Mouse (Mus musculus) CD4-positive, CD25-positive, alpha-beta regulatory T cell, adult 4 months (primary cell): ENCODE results near the gene Slc27a5. TPM values are rescaled to one million over a fixed set of nuclear protein-coding genes. Genes with fewer than 3 reads are reported as not detected.
A peak's percentile ranks its signal among the peaks of the same experiment; 100 is the strongest.

Experiments used
- ATAC-seq: one replicate; pipeline ENCODE4 v1.8.0; 2017
- polyA plus RNA-seq, 2 experiments: library from polyadenylated mRNA; unstranded; fragments of 100-300 nt; shearing (Covaris generic); gene quantifications; one replicate each; pipeline ENCODE4 v1.2.1; 2017

Gene Slc27a5
- polyA plus RNA-seq, 2 experiments from 2014 or later = 0.54 TPM; not detected in 1

DNA sequence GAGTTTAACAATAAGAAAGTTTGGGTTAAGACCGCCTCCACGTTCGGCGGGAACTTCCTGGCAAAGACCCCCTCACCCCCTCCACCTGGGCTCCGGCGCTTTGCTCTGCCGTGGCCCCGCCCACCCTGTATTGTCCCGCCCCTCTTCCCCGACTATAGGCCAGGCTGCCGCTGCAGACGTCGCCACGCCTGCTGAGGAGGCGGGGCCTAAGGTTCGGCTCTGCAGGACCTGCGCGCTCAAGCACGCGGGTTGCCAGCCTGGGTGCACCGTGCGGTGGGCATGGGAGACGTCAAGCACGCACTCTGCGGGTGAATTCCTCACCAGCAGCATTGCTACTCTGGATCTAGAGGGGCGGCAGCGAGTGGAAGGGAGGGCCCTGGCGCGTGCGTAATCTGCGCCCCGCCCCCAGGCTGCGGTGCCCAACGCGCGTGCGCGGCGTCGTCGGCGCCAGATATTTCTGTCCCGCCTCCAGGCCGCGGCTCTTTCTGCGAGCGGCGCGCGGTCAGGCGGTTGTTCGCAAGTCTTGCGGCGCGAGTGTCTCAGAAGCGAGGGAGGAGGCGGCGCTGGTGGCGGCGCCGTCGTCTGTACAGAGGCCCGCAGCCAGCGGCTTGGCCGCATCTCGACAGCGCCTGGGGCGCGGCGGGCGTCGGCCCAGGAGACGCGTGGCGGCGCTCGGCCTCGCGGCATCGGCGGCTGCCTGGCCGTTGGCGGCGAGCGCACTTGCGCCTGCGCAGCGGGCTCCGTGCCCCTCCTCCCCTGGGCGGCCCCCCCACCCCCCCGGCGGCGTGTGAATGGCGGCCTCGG is 26.1 kb upstream of the Slc27a5 start:
- peak; percentile 80 for ATAC-seq

DNA sequence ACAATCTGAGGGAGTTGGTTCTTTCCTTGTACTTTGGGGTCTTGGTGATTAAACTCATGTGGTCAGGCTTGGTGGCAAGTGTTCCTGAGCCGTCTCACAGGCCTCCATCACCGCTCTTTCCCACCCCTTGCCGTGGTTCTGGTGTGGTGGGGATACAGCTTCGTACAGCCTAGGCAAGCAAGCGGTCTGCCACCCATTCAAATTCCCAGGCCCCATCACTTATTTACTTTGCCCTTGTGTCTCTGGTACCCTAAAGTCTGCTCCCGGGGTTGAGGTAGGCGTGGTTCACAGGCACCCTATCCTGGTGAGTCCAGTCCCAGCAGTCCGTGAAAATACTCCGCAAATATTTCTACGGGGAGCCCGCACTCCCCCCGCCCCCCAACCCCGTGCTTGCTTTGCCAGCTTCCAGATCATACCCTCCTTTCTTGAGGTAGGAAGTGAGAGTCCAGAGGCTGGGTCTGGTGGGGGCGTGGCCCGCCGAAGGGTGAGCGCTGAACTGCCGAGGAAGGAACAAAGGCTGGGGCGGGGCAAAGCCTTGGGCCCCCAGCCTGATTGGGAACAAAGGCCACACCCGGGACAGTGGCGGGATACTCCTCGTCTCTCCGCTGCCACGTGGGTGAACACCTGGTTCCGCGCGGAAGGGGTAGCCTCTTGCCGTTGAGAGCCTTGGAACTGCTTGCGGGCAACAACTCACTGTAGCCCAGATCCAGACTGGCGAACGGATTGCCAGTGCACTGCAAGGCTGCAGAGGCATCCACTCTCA is 25.0 kb upstream of the Slc27a5 start:
- peak; percentile 25 for ATAC-seq

- ATAC-seq = no peak
These were observed 17.2 kb upstream of the Slc27a5 start for GRCm38 (mm10) chr7:13015217-13015616.

- ATAC-seq = no peak
These were observed 16.4 kb upstream of the Slc27a5 start for GRCm38 (mm10) chr7:13014275-13014839.

- ATAC-seq = no peak
These were observed 15.7 kb upstream of the Slc27a5 start for GRCm38 (mm10) chr7:13013671-13014070.

- no peak for ATAC-seq
These were observed 12.3 kb upstream of the Slc27a5 start, which contains the start of gene Zbtb45 for GRCm38 (mm10) chr7:13010005-13010908. Zbtb45 (minus strand) TSS chr7:13010034.

DNA sequence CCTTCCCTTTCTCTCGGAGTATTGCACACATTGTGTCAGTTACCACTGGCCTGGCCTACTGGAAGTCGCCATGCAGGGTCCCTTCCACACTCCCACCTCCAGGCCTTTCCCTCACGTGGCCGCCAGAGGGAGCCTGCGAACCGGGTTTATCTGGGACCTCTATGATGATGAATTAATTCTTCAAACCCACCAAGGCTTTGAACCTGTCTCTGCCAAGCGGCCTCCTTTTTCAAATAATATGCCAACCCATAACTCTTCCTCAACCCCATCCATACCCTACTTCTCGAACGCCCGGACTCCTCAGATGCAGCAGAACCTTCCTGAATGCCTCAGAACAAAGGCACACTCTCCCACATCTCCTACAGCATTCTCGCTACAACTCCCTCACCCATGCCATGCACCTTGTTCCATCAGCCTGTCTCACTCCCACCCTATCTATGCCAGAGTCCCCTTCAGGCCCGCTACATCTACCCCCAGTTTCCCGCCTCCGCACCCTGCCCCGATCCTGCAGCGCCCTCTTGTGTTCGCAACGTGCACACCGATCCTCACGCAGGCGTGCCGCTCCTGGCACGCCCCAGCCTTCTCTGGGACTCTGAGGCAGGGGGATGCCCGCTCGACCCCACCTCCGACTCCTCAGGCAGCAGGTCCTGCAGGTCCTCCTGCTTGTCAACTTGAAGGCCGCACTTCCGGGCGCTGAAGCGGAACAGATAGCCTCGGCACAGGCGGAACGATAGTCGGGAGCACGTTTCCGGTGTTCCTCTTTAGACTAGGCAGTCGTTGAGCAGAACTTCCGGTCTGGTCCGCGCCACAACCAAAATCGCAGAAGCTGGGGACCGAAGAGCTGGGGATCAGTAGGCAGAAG is 11.4 kb upstream of the Slc27a5 start:
- peak; percentile 87 for ATAC-seq

- no peak for ATAC-seq
These were observed 9.5 kb upstream of the Slc27a5 start for GRCm38 (mm10) chr7:13007341-13008092.

DNA sequence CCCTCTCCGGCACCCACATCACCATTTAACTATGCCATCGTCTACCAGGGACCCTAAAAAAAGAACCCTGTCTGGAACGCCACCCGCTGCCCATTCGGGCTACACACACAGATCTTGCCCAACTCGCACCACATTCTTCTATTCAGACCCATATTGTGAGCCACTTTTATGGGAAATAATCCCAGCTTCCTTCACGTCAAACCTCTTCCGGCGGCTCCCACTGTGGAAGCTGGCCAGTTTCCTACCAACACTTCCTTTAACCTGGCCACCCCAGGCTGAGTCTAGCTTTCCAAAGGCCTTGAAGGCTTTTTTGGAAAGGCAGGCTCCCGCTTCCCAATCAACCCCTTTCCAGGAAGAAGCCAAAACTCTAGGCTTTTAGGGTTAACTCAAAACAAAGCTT is 8.5 kb upstream of the Slc27a5 start:
- no peak for ATAC-seq

GRCm38 (mm10) chr7:13006011-13006410 is 8.0 kb upstream of the Slc27a5 start:
- no peak for ATAC-seq

GRCm38 (mm10) chr7:13003380-13003779 is 5.4 kb upstream of the Slc27a5 start:
- no peak for ATAC-seq

DNA sequence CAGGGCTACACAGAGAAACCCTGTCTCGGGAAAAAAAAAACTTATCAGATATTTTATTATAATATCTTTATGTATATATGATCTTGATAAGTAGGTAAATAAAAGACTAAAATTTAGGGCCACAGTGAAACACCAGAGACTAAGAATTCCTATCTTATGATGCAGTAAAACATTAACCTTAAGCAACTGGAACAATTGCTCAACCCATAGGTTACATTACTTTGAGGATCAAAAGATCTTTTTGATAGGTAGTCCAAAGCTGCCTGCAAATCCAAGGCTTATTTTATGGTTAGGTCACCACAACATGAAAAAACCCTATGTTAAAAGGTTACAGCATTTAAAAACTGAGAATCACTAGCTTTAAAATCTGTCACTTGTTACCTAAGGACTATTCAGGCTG is 3.6 kb upstream of the Slc27a5 start:
- no peak for ATAC-seq

DNA sequence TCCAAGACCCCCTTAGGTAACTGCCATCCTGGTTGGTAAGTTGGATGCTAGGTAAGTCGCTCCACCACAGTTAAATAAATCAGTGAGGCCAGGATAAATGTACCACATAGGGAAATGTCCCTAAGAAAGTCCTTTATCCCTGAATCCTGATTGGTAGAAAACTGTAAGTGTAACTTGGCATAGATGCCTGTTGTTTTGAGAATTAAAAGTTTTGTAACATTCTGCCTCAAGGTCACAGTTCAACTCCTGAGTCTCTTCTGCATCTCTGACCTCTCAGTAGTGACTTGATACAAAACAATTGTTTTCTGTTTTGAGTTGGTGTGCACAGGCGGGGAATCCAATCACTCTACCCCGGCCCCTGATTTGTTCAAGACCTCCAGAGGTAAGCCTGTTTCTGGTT is 859 bp upstream of the Slc27a5 start, which contains the start of gene Trim28:
Trim28 (plus strand) TSS at position 264 of the 400 bp plus-strand sequence.
- no peak for ATAC-seq

GRCm38 (mm10) chr7:12997230-12997629 is 762 bp downstream of the Slc27a5 start:
- no peak for ATAC-seq

DNA sequence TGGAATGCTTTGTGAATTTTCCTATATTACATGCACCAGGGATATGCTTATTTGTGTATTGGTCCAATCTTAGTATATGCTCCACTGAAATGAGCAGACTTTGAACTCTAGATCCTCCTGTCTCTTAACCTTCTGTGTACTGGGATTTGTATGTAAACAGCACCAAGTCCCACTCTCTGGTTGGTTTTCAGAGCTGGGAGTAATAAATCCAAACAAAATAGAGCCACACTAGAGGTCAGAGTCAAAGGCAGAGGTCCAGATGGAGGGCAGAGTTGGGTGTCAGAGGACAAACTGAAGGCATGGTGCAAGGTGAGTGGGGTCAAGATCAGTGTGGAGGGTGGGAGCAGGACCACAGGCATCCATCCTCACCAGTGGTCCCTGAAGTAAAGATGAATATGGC is 2.1 kb downstream of the Slc27a5 start:
- no peak for ATAC-seq

DNA sequence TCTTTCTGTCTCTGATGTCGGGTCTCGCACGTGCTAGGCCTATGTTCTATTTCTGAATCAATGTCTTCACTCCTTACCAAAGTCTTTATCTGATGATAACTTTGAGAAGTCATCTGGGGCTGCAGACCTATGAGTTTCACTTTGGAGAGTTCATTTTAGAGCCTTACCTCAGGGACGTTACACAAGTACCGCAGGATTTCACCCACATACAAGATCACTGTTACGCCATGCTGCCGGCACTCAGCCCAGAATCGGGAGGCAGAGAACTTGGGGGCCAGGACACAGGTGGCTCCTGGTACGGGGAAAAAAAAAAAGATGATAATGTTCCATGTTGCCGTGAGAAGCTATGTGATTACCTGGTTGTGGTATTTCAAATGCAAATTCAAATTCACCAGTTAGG is 4.8 kb downstream of the Slc27a5 start:
- ATAC-seq = no peak

GRCm38 (mm10) chr7:12992222-12992621 is 5.8 kb downstream of the Slc27a5 start:
- peak; percentile 89 for ATAC-seq

GRCm38 (mm10) chr7:12987409-12988189 is 10.4 kb downstream of the Slc27a5 start:
- peak; percentile 34 for ATAC-seq

DNA sequence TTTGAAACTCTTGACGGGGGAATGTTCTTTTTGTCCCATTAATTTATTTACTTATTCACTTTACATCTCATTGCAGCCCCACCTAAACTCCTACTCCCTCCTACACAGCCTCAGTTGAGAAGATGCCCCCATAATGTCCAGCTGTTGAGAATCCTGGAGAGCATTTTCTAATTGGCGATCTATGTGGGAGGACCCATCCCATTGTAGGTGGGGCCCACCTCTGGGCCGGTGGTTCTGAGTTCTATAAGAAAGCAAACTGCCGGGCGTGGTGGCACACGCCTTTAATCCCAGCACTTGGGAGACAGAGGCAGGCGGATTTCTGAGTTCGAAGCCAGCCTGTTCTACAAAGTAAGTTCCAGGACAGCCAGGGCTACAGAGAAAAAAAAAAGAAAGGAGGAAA is 11.1 kb downstream of the Slc27a5 start:
- no peak for ATAC-seq

DNA sequence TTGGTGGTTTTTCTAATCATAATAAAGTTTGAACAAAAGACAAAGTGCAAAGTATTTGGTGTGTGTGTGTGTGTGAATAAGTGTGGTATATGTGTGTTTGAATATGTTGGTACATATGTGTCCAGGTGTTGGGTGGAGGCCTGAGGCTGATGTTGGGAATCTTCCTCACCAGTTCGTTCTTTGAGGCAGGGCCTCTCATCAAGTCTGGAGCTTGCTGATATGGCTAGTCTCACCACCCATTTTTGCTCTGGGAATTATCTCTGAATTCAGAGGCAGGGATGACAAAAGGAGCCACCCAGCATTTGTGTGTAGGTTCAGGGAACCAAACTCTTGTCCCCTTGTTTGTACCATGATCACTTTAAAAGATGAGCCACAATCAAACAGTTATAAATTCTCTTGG is 12.3 kb downstream of the Slc27a5 start:
- no peak for ATAC-seq
